Mouse (Mus musculus): ENCODE results near the gene Clic4.
"Not testable (repeated sequence)": the region's sequence is repeated elsewhere in the genome, so short reads cannot be mapped to it uniquely, and the experiment has no call there.

The Clic4 gene

DNA sequence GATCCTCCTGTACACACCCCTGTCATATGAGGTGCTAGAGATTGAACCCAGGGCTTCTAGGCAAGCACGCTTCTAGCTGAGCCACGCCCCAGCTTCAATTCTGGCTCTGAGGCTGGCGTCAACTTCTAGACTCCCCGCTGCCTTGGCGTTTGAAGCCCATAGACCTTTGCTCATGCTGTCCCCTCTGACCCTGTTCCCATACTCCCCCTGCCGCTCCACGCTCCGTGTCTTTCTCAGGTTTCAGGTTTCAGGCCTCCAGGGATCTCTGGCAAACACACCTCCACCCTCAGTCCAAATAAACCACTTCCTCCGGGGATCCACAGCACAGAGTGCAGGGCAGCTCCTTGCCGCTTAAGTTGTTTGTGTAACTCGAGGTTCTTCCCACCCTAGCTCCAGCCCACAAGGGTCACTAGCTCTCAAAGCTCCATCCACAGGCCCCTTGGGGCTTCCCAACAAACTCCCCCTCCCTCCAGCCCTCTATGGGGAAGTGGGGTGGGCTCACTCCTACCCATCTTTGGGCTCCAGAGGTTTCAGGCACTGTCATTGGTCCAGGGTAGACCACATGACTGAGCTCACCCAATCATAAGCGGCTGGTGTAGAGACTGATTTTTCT is 20.0 kb upstream of the Clic4 start:
- DNase-seq (ENCODE audit: low spot score in 2 of 2), result no peak

GRCm38 (mm10) chr4:135291841-135292240 is 19.2 kb upstream of the Clic4 start:
- no peak for DNase-seq (ENCODE audit: low spot score in 2 of 2)

- DNase-seq (ENCODE audit: low spot score in 2 of 2), result no peak
These were observed 18.6 kb upstream of the Clic4 start for GRCm38 (mm10) chr4:135291199-135291598.

DNA sequence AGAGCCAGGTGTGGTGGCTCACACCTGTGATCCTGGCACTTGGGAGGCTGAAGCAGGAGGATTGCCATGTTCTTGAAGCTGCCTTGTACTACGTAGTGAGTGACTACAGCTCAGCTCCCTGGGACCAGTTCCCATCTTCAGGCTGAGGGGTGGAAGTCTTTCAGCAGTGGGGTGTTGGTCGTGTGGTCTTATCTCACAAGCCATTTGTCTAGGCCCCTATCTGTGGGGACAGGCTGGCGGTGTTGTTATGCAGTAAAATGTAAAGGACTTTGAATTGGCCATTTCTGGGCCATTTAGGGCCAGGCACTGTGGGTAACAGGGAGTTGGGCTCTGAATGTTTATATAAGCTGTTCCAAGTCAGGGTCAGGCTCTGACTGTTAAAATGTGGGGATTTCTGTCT is 15.4 kb upstream of the Clic4 start:
- no peak for DNase-seq (ENCODE audit: low spot score in 2 of 2)

DNA sequence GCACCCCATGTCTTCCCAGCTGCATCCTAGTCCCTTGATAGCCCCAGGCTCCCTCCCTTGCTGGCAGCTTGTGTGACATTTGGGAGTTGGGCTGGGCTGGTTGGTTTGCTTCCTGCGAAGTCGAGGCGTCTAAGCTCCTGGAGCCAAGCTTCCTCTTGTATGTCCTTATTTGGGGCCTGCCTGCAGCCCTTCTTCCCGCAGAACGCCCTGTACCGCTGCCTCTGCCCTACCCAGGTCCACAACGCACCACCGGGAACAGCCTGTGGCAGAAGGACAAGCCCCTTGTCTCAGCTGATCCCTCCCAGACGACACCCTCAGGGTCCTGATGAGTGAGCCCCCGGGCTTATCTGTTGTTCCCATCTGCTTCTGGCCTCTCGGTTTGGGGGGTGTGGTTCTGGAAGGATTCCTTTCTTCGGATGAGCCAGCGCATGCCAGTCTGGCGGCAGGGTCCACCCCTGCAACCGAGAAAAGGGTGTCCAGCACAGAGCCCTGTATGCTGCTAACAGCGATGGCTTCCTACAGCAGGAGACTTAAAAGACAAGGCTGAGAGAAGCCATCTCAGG is 14.3 kb upstream of the Clic4 start:
- DNase-seq (ENCODE audit: low spot score in 2 of 2), result no peak

- no peak for DNase-seq (ENCODE audit: low spot score in 2 of 2)
These were observed 13.5 kb upstream of the Clic4 start for GRCm38 (mm10) chr4:135286033-135286622.

DNA sequence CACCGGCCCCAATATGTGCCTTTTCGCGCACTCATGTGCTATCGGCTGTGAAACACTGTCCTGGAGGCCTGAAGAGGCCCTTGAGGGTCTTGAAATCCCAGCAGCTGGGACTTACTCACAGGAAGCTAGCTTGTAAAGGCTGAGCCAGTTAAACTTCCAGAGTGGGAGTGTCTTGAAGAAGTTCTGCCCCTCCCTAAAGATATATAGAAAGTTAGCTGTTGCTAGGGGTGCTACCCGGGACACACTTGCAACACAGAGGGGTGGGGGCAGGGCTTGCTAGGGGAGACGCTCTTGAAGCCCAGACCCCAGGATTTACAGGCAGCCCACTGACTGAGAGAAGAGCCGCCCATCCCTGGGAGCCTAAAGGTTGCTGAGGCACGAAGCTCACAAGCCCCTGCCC is 12.8 kb upstream of the Clic4 start:
- no peak for DNase-seq (ENCODE audit: low spot score in 2 of 2)

GRCm38 (mm10) chr4:135283875-135284274 is 11.3 kb upstream of the Clic4 start:
- DNase-seq (ENCODE audit: low spot score in 2 of 2), result no peak

- no peak for DNase-seq (ENCODE audit: low spot score in 2 of 2)
These were observed 10.8 kb upstream of the Clic4 start for GRCm38 (mm10) chr4:135283417-135283816.

- DNase-seq (ENCODE audit: low spot score in 2 of 2), result no peak
These were observed 10.2 kb upstream of the Clic4 start for GRCm38 (mm10) chr4:135282651-135283290.

- DNase-seq (ENCODE audit: low spot score in 2 of 2), result not testable (repeated sequence)
These were observed 7.4 kb upstream of the Clic4 start for GRCm38 (mm10) chr4:135280016-135280415.

GRCm38 (mm10) chr4:135276681-135277379 is 4.2 kb upstream of the Clic4 start:
- DNase-seq (ENCODE audit: low spot score in 2 of 2), result no peak

DNA sequence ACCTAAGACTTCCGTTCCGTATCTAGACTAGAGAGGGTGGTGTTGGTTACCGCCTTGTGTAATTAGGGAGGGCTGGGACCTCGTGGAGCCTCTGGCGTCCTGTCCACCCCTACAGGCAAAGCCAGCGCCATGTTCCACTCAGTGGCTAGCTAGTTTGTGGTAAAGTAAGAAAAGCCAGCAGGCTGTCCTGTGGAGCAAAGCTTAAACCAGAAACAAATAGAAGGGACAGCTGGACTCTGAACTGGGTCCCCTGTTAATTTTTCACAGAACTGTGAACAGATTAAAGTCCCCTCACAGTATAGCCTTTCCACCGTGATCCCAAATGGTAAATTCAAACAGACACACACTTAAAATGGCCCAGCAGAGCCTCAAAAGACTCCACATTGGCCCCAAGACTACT is 2.1 kb upstream of the Clic4 start:
- no peak for DNase-seq (ENCODE audit: low spot score in 2 of 2)

DNA sequence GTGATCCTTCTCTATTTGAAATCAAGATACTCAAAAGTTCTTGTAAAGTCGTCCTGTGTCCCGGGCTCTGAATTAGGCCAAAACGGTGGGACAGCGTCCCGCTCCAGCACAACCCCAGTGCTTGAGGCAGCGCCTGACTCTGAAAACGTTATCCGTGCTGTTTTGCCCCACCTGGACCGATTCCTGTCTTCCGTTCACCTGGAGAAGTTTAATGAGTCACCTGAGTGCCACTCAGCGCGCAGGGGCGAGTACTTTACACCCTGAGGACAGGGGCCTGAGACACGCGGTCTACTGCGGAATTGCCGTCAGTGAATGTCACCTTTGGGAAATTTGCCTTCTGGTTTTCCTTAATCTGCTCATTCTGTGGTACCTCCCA is 681 bp upstream of the Clic4 start:
- no peak for DNase-seq (ENCODE audit: low spot score in 2 of 2)

DNA sequence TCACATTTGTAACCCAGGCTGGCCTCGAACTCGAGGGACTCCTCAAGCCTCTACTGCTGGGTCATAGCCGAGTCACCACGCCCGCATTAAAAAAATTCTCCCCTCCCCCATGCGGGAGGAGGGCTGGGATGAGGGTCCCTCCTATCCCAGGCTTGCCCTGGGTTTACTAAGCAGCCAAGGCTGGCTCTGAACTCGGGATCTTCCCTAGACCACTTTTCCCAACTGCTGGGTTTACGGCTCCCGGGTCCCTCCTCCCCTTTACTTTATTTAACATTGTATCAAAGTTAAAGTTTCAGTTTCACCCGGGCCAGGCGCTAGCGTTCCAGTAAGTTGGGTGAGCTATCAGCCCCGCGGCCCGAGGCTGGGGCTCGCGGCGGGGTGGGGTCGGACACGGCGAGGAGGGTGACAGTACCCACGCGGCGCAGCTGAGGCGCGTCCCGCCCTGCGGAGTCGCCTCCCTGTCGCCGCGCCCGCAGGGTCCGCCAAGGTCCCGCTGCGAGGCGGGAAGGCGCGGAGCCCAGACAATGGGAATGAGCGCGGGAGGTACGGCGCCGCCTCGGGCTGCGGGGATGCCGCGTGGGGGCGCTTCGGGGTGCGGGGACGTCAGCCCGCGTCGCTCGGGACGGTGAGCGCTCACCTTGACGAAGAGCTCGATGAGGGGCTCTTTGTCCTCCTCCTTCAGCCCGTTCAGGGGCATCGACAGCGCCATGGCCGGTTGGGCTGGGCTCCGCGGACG is 565 bp downstream of the Clic4 start:
- DNase-seq (ENCODE audit: low spot score in 2 of 2), result peak in 1 of 2 experiments; percentile 38

DNA sequence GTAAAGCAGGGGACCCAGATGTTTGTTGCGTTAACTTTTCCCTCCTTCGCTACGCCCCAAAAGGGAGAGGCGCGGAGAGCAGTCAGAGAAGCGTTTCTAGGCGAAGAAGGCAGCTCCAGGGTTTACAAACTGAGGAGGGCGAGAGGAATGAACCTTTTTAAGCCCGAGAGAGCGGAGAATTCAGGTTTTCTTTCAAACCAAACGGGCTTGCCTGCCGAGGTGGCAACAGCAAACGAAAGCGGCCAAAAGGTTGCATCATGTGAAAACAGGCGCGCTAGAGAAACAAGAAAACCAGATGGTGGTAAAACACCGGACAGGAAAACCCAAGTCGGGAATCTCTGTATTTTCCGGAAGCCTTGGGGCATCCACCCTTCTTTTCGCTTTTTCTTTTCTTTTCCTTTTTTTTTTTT is 1.2 kb downstream of the Clic4 start:
- no peak for DNase-seq (ENCODE audit: low spot score in 2 of 2)

DNA sequence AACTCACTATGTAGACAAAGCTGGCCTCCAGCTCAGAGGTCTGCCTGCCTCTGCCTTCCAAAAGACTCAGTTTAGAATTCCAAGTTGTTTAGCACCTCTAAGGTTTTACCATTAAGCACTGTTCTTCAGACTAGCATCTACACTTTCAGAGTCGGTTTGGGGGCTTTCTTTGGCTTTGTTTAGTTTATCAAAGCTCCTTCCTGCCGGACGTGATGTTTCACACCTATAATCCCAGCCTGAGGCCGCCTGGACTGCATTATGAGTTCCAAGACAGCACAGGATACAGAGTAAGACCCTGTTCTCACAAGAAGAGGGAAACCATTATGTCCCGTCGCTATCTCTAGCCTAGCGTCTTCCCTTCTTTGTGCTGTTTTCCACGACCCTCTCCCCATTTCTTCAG is 2.1 kb downstream of the Clic4 start:
- DNase-seq (ENCODE audit: low spot score in 2 of 2), result no peak

DNA sequence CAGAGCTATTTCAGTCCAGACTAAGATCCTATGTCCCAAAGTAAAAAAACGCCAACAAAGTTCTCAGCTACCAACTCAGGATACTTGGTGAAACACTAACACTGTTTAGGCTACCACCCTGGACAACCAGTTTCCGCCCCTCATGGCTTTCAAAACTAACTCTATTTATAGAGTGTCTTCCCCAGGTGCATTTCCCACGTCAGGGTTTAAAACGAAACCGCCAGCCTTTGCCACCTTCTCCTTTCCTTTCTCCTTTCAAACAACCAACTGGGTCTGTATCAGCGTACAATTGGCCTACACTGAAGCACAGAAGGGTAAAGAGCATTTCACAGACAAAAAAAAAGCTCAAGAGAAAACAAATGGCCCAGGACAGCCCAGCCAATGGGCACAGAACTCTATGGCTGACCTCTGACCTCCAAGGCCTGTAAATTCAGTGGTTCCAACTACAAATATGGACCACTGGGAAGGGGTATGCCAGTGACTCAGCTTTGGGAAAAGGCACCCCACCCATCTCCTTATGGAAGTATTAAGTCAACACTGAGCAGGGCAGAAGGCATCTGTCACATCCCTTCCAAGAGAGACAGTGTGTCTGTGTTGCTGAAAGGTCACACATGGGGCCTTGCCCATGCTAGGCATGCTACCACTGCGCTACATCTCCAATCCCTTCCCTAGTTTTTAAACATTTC is 2.8 kb downstream of the Clic4 start:
- no peak for DNase-seq (ENCODE audit: low spot score in 2 of 2)

DNA sequence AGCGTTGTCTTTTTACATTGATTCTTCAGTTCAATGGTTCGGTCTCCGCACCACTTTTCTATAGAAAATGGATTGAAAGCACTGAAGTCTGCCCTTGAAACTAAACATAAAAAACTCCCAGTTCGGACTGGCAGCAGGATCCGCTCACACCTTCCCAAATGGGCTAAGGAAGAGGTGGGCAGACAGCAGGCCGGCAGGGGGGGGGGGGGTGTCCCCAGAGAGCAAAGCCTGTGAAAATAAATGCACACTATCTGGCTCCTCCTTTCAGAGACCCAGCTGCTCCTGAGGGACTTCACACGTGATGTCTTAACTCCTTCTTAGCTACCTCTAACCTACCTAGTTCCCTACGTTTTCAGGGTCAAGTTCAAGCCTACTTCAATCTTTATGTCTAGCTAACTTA is 5.1 kb downstream of the Clic4 start:
- DNase-seq (ENCODE audit: low spot score in 2 of 2), result no peak

DNA sequence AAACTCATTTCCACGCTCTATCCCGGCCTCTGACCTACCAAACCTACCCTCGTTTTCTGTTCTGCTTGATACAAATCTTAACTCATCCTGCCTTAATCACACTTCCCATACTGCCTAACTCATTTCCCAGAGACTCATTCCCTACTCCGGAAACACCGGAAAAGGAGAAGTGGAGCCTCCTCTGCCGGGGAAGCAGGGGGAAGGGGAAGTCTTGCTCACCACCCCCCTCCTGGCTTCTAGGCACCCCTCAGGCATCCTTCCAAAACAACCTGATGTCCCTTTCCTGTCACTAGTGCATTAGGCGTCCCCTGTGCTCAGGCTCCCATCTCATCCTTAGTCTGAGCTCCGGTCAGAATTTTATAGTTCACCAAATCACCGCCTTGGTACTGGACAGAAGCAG is 5.6 kb downstream of the Clic4 start:
- no peak for DNase-seq (ENCODE audit: low spot score in 2 of 2)

DNA sequence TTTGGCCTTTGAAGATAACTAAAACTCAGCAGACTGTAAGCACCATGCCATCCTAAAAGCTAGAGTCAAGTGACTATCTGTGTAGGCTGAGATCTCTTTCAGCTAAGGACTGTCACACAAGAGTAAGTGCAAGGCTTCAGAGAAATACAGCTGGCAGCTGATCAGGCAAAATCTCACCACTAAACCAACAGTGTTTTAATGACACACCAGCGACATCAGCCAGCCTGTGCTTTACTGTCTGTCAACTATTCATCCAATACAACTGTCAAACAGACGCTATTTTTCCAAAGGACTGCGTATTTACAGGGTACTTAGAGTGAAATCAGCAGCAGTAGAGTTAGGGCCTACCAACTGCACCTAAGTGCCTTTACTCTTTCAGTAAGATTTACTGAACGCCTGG is 12.2 kb downstream of the Clic4 start:
- no peak for DNase-seq (ENCODE audit: low spot score in 2 of 2)
